Mouse (Mus musculus): ENCODE measurements around the gene Ypel4.
"Not testable (repeated sequence)": the region's sequence is repeated elsewhere in the genome, so short reads cannot be mapped to it uniquely, and the experiment has no call there.

The Ypel4 gene

GRCm38 (mm10) chr2:84728191-84728590 is 5.7 kb upstream of the Ypel4 start:
- not testable (repeated sequence) for DNase-seq (ENCODE audit: low spot score)

GRCm38 (mm10) chr2:84731206-84731605 is 2.7 kb upstream of the Ypel4 start:
- DNase-seq (ENCODE audit: low spot score) = no peak

- DNase-seq (ENCODE audit: low spot score) = no peak
These were observed 1.5 kb upstream of the Ypel4 start for GRCm38 (mm10) chr2:84732394-84732793.

- no peak for DNase-seq (ENCODE audit: low spot score)
These were observed 550 bp downstream of the Ypel4 start for GRCm38 (mm10) chr2:84734351-84734864.

GRCm38 (mm10) chr2:84734919-84735318 is 1.1 kb downstream of the Ypel4 start:
- DNase-seq (ENCODE audit: low spot score) = no peak

GRCm38 (mm10) chr2:84735346-84735920 is 1.6 kb downstream of the Ypel4 start:
- DNase-seq (ENCODE audit: low spot score) = no peak

GRCm38 (mm10) chr2:84736312-84737161 is 2.7 kb downstream of the Ypel4 start:
- no peak for DNase-seq (ENCODE audit: low spot score)

GRCm38 (mm10) chr2:84737451-84737925 is 3.6 kb downstream of the Ypel4 start:
- no peak for DNase-seq (ENCODE audit: low spot score)

- DNase-seq (ENCODE audit: low spot score) = no peak
These were observed 4.5 kb downstream of the Ypel4 start for GRCm38 (mm10) chr2:84738271-84738911.

- DNase-seq (ENCODE audit: low spot score) = no peak
These were observed 6.9 kb downstream of the Ypel4 start for GRCm38 (mm10) chr2:84740608-84741333.

GRCm38 (mm10) chr2:84741841-84742450 is 8.1 kb downstream of the Ypel4 start:
- no peak for DNase-seq (ENCODE audit: low spot score)

GRCm38 (mm10) chr2:84742451-84743283 is 8.8 kb downstream of the Ypel4 start:
- no peak for DNase-seq (ENCODE audit: low spot score)

- peak; percentile 28 for DNase-seq (ENCODE audit: low spot score)
These were observed 9.7 kb downstream of the Ypel4 start, which contains the start of gene Gm19426 for GRCm38 (mm10) chr2:84743561-84743960. Gm19426 (minus strand) TSS chr2:84743655.

- DNase-seq (ENCODE audit: low spot score) = no peak
These were observed 10.3 kb downstream of the Ypel4 start for GRCm38 (mm10) chr2:84744126-84744525.

- no peak for DNase-seq (ENCODE audit: low spot score)
These were observed 16.3 kb downstream of the Ypel4 start for GRCm38 (mm10) chr2:84750115-84750514.

GRCm38 (mm10) chr2:84756245-84756644 is 22.4 kb downstream of the Ypel4 start:
- no peak for DNase-seq (ENCODE audit: low spot score)

- DNase-seq (ENCODE audit: low spot score) = no peak
These were observed 23.3 kb downstream of the Ypel4 start for GRCm38 (mm10) chr2:84757026-84757682.

GRCm38 (mm10) chr2:84758542-84759127 is 24.8 kb downstream of the Ypel4 start:
- DNase-seq (ENCODE audit: low spot score) = no peak

- no peak for DNase-seq (ENCODE audit: low spot score)
These were observed 26.9 kb downstream of the Ypel4 start for GRCm38 (mm10) chr2:84760777-84761176.

GRCm38 (mm10) chr2:84761309-84761708 is 27.5 kb downstream of the Ypel4 start:
- DNase-seq (ENCODE audit: low spot score) = no peak

Data from urinary bladder, postnatal 10 days (tissue).